Mouse (Mus musculus) kidney, embryonic 16.5 days (tissue): ENCODE data around the gene Hsd17b3. TPM values are rescaled to one million over a fixed set of nuclear protein-coding genes. Genes with fewer than 3 reads are reported as not detected.
A peak's percentile ranks its signal among the peaks of the same experiment; 100 is the strongest.

Experiments
- ATAC-seq: fragments of 200-750 bp; cut with Nextera tagmentation; 2 replicates; pipeline ENCODE4 v1.8.0; 2017; ENCODE audit warnings: moderate TSS enrichment; ENCODE audit not compliant: low FRiP score, low TSS enrichment
- H3K27ac ChIP-seq: fragments of 300-500 bp; sonication (generic); 2 replicates; pipeline ENCODE4 v1.5.1; 2014; ENCODE audit warnings: low read length
- H3K27me3 ChIP-seq: fragments of 300-500 bp; sonication (generic); 2 replicates; pipeline ENCODE4 v1.6.1; 2014; ENCODE audit warnings: low read length, control low read depth, mixed read lengths; ENCODE audit not compliant: insufficient read depth
- H3K36me3 ChIP-seq: fragments of 300-500 bp; sonication (generic); 2 replicates; pipeline ENCODE4 v1.6.1; 2014; ENCODE audit warnings: low read length, control low read depth, mixed read lengths; ENCODE audit not compliant: insufficient read depth
- H3K4me1 ChIP-seq: fragments of 300-500 bp; sonication (generic); 2 replicates; pipeline ENCODE4 v1.6.1; 2014; ENCODE audit warnings: low read length, control low read depth, mixed read lengths; ENCODE audit not compliant: insufficient read depth
- H3K4me2 ChIP-seq: fragments of 300-500 bp; sonication (generic); replicated peaks from 2 replicates; pipeline ENCODE4 v1.6.1; 2014; ENCODE audit warnings: low read depth, low read length
- H3K4me3 ChIP-seq: fragments of 300-500 bp; sonication (generic); 2 replicates; pipeline ENCODE4 v1.5.1; 2014; ENCODE audit warnings: mild to moderate bottlenecking, low read length
- H3K9ac ChIP-seq: fragments of 300-500 bp; sonication (generic); replicated peaks from 2 replicates; pipeline ENCODE4 v1.6.1; 2014; ENCODE audit warnings: low read length
- H3K9me3 ChIP-seq: fragments of 300-500 bp; sonication (generic); 2 replicates; pipeline ENCODE4 v1.6.1; 2016; ENCODE audit warnings: low read length, control low read depth
- WGBS: fragments of 180-500 bp; shearing (Covaris S2); extraction: QIAGEN DNeasy Blood & Tissue Kit; methylation state at CpG from one replicate; pipeline ENCODE4 v1.1.7; 2014; 5-methylcytosine and 5-hydroxymethylcytosine counted together
- polyA plus RNA-seq: library from polyadenylated mRNA; unstranded; fragments of >200 nt; fragmentation: Nextera tagmentation; extraction: Ambion mirVana; gene quantifications from 2 replicates; pipeline ENCODE4 v1.2.1, GENCODE M21; 2015

Gene Hsd17b3
- polyA plus RNA-seq, 1 experiment from 2014 or later, result not detected

GRCm38 (mm10) chr13:64033181-64033580 is 55.8 kb downstream of the Hsd17b3 start:
- peaks cover 4% of the 10 kb centered on the region; the same call in 1 of the 2 replicates for H3K4me1 ChIP-seq
- WGBS, result 67% methylated on average over 4 of the region's 4 CpGs
- H3K27me3 ChIP-seq, result no peaks in the 10 kb centered on the region
- no peak overlapping the region for H3K4me2 ChIP-seq
- H3K4me3 ChIP-seq, result no peak overlapping the region
- no peaks in the 10 kb centered on the region for H3K36me3 ChIP-seq
- no peaks in the 10 kb centered on the region for H3K9me3 ChIP-seq
- no peak overlapping the region for H3K9ac ChIP-seq
- H3K27ac ChIP-seq, result no peak overlapping the region
- no peak for ATAC-seq

GRCm38 (mm10) chr13:64031254-64031653 is 57.8 kb downstream of the Hsd17b3 start:
- ATAC-seq, result no peak
- Histone ChIP-seq H3K9me3 (no peaks in the 10 kb centered on the region), H3K36me3 (no peaks in the 10 kb centered on the region), H3K9ac (no peak overlapping the region), H3K4me1 (peaks cover 4% of the 10 kb centered on the region; the same call in 1 of the 2 replicates), H3K27me3 (no peaks in the 10 kb centered on the region), H3K4me2 (no peak overlapping the region), H3K27ac (no peak overlapping the region), H3K4me3 (no peak overlapping the region)
- 69% methylated on average over 4 of the region's 4 CpGs for WGBS

GRCm38 (mm10) chr13:64030792-64031191 is 58.2 kb downstream of the Hsd17b3 start:
- no peak overlapping the region for H3K4me2 ChIP-seq
- H3K4me1 ChIP-seq, result peaks cover 4% of the 10 kb centered on the region; the same call in 1 of the 2 replicates
- no peaks in the 10 kb centered on the region for H3K27me3 ChIP-seq
- H3K9ac ChIP-seq, result no peak overlapping the region
- no peaks in the 10 kb centered on the region for H3K36me3 ChIP-seq
- H3K27ac ChIP-seq, result no peak overlapping the region
- 37% methylated on average over 1 of the region's 1 CpGs for WGBS
- ATAC-seq, result no peak
- H3K9me3 ChIP-seq, result no peaks in the 10 kb centered on the region
- H3K4me3 ChIP-seq, result no peak overlapping the region

GRCm38 (mm10) chr13:64024803-64025202 is 64.2 kb downstream of the Hsd17b3 start:
- Histone ChIP-seq H3K27ac (no peak overlapping the region), H3K4me1 (peaks cover 21% of the 10 kb centered on the region), H3K4me2 (no peak overlapping the region), H3K9ac (no peak overlapping the region), H3K4me3 (no peak overlapping the region), H3K9me3 (no peaks in the 10 kb centered on the region), H3K36me3 (no peaks in the 10 kb centered on the region), H3K27me3 (no peaks in the 10 kb centered on the region)
- ATAC-seq, result peak; percentile 52; the same call in 1 of the 2 replicates
- 36% methylated on average over 4 of the region's 4 CpGs for WGBS

GRCm38 (mm10) chr13:64022786-64023468 is 66.1 kb downstream of the Hsd17b3 start:
- H3K27me3 ChIP-seq, result no peaks in the 10 kb centered on the region
- H3K27ac ChIP-seq, result no peak overlapping the region
- WGBS, result 52% methylated on average over 15 of the region's 15 CpGs

GRCm38 (mm10) chr13:64020902-64021311 is 68.1 kb downstream of the Hsd17b3 start:
- no peak overlapping the region for H3K27ac ChIP-seq
- H3K4me2 ChIP-seq, result no peak overlapping the region
- WGBS, result 42% methylated on average over 7 of the region's 7 CpGs
- H3K4me1 ChIP-seq, result peaks cover 21% of the 10 kb centered on the region
- peak; percentile 91 for ATAC-seq
- no peaks in the 10 kb centered on the region for H3K36me3 ChIP-seq
- H3K9me3 ChIP-seq, result no peaks in the 10 kb centered on the region
- H3K4me3 ChIP-seq, result no peak overlapping the region
- no peaks in the 10 kb centered on the region for H3K27me3 ChIP-seq
- H3K9ac ChIP-seq, result no peak overlapping the region

More at GRCm38 (mm10) chr13:64022786-64023468, 66.1 kb downstream of the Hsd17b3 start:
- Histone ChIP-seq H3K9me3 (no peaks in the 10 kb centered on the region), H3K36me3 (no peaks in the 10 kb centered on the region), H3K4me2 (no peak overlapping the region), H3K4me1 (peaks cover 21% of the 10 kb centered on the region), H3K9ac (no peak overlapping the region), H3K4me3 (no peak overlapping the region)
- no peak for ATAC-seq

GRCm38 (mm10) chr13:64018586-64019141 is 70.4 kb downstream of the Hsd17b3 start:
- no peak for ATAC-seq
- 65% methylated on average over 10 of the region's 10 CpGs for WGBS

GRCm38 (mm10) chr13:64016048-64016447 is 73.0 kb downstream of the Hsd17b3 start:
- 63% methylated on average over 4 of the region's 4 CpGs for WGBS
- Histone ChIP-seq H3K27me3 (no peaks in the 10 kb centered on the region), H3K4me1 (peaks cover 5% of the 10 kb centered on the region), H3K9ac (no peak overlapping the region), H3K27ac (no peak overlapping the region), H3K36me3 (no peaks in the 10 kb centered on the region), H3K4me3 (no peak overlapping the region), H3K9me3 (no peaks in the 10 kb centered on the region), H3K4me2 (no peak overlapping the region)
- ATAC-seq, result no peak

More at GRCm38 (mm10) chr13:64018586-64019141, 70.4 kb downstream of the Hsd17b3 start:
- H3K36me3 ChIP-seq, result no peaks in the 10 kb centered on the region
- H3K9me3 ChIP-seq, result no peaks in the 10 kb centered on the region
- H3K4me3 ChIP-seq, result no peak overlapping the region
- no peaks in the 10 kb centered on the region for H3K27me3 ChIP-seq
- no peak overlapping the region for H3K4me2 ChIP-seq
- H3K27ac ChIP-seq, result no peak overlapping the region
- peaks cover 21% of the 10 kb centered on the region for H3K4me1 ChIP-seq
- no peak overlapping the region for H3K9ac ChIP-seq

GRCm38 (mm10) chr13:64011157-64011556 is 77.9 kb downstream of the Hsd17b3 start:
- no peak overlapping the region for H3K4me2 ChIP-seq
- H3K9me3 ChIP-seq, result no peaks in the 10 kb centered on the region
- no peak overlapping the region for H3K27ac ChIP-seq
- H3K36me3 ChIP-seq, result no peaks in the 10 kb centered on the region
- H3K4me3 ChIP-seq, result no peak overlapping the region
- no peaks in the 10 kb centered on the region for H3K4me1 ChIP-seq
- no peaks in the 10 kb centered on the region for H3K27me3 ChIP-seq
- no peak for ATAC-seq
- no peak overlapping the region for H3K9ac ChIP-seq
- 69% methylated on average over 4 of the region's 4 CpGs for WGBS
